Mouse (Mus musculus) adrenal gland, postnatal 14 days (tissue): ENCODE measurements around the gene Tll2. TPM values are rescaled to one million over a fixed set of nuclear protein-coding genes. Genes with fewer than 3 reads are reported as not detected.

ENCODE experiments used
- DNase-seq: peaks from one replicate; pipeline ENCODE4 v3.0.0; 2021; ENCODE audit warnings: mixed read lengths
- long read RNA-seq, 2 experiments: library from polyadenylated mRNA; stranded (forward); transcript quantifications; one replicate each; pipeline ENCODE4 v2.0.0; 2021
- total RNA-seq: library from RNA; stranded (reverse); gene quantifications from 2 replicates; pipeline ENCODE4 v1.2.3, GENCODE M21; 2021

Tll2 gene
- total RNA-seq: 0.49 TPM in 1 of 2 replicates, not detected in the other
- long read RNA-seq, experiment 1: 0 reads
- long read RNA-seq, experiment 2: 0 reads

DNA sequence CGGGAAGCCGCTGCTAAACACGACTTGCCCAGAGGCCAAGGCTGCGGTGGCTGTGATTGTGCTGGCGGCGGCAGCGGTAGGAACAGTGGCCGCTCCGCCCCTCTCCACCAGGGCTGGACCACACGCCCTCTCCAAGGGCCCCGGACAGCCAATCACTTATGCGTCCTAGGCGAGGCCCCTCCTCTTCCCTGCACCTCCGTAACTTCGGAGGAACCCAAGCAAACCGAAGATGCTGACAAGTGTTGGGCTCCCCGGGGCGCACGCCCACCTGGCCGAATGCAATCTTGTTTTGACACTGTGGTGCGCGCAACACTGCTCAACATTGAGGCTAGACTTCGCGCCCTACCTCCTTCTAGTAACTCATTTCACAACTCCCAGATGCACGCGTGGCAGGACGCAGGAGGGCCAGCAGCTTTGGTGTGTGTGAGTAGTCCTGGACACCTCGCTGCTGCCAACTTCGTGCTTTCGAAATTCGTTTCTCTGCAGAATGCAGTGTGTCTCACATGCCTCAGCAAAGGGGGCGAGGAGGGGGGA is at the start of gene Tll2:
Gene Tll2 (minus strand): TSS at position 25 of the 534 bp plus-strand sequence.
- DNase-seq: peak; percentile 81

DNA sequence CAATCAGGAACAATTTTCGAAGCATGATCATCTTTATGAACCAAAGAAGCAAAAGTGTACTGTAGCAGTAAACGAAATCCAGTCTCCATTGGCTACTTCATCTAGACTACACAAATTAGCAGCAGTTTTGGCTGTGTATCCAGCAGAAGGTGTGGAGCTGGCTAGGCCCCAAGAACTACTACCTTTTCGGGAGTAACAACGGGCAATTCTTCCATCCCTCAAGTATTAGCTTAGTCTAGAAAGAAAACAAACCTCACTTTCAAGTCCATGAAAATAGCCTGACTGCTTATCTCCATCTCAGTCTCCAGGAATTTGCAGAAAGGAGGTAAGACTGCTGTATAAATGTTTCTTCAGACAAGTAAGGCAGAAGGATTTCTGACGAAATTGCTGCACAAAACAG is 47.9 kb upstream of the Tll2 start:
- no peak for DNase-seq

DNA sequence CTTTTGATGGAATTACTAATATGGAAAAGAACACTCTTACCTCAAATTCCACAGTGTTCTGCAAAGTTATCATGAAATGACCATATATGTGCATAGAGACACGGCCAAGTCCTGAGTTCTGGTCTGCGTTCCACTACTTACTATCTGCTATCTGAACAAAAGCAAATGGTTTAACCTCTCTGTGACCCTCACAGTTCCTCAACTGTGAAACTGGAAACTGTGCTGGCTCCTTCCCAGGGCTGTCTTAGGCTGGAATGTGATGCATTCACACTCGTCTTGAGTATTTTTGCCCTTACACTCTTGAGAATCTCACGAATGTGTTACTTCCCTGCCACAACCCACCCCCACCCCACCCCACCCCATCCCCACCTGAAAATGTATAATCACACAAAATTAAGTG is 42.3 kb upstream of the Tll2 start:
- DNase-seq: no peak

DNA sequence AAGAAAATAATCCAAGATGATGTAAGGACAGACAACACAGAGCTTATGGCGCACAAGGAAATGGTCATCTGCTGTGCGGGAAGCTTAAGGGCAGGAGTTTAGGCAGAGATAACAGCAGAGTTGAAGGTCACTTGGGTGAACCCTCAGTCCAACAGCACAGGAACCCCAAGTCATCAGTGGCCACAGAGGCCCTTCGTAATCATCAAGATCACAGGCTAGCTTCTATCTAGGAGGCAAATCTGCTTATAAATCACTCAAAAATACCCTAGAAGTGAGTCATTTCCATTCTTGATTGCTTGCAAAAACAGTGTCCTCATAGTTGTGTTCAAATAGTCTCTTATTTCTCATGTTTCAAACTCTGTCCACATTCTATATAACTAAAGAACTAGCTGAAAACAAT is 41.6 kb upstream of the Tll2 start:
- DNase-seq: no peak

DNA sequence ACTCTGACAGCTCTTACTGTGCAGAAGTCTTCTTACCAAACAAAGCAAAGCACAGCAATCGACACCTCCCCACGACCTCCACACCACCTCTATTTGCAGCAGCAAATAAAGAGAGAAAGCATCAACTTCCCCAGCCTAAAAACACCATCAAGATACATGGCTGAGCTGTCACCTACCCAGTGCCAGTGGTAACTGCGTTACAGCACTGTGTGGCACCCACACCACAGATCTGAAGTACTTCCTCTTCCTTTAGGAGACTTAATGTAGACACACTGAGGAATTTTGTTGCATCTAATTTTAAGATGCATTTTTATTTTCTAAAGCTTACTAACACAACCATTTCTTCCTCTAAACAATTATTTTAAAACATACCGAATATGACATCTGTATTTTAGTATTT is 39.6 kb upstream of the Tll2 start:
- no peak for DNase-seq

DNA sequence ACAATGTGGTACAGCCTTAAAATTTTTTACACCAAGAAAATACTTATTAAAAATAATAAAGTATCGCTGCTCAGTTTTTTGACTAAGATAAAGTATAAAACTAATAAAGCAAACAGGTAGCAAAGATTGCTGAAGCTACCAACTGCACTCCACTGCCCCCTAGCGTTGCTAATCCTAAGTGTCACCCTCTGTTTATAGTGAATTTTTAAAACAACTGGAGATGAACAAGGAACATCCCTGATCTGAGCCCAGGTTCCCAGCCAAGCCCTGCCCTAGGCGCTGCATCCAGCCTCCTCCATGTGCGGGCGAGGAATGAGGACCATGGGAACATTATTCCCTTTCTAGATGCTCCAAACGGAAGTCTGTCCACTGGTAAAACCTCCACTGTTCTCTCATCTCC is 37.9 kb upstream of the Tll2 start:
- peak; percentile 69 for DNase-seq

DNA sequence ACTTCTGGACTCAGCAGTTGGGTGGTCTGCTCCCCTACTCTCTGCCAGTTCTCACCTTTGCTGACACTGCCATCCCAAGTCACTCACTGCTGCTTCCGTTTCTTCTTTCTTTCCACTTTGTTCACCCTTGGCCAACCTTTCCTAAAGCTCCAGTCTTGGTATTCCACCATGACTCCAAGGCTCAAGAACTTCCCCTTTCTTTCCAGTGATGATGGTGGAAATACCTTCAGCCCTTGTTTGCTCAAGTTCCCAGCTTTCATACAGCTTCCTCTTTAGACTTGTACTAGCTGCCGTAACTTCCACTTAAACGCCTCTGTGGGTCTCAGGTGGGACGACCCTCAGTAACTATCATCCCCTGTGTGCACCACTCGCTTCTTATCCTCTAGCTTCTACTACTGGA is 35.4 kb upstream of the Tll2 start:
- DNase-seq: no peak

DNA sequence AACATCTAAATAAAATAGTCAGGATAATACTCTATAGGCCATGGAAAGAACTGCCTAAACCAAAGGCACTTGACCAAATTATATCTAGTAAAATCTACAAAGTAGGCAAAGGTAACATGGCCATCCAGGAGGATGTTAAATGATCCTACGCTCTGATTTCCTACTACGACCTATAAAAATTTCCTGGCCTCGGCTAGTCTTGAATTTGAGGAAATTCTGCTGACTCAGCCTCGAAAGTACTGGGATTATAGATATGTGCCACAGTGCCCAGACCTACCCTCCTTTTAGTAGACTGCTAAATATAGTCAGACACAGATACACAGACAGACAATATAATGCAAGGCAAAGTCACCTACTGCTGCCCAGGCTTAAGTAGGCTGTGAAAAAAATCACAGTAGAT is 27.1 kb upstream of the Tll2 start:
- DNase-seq: no peak

DNA sequence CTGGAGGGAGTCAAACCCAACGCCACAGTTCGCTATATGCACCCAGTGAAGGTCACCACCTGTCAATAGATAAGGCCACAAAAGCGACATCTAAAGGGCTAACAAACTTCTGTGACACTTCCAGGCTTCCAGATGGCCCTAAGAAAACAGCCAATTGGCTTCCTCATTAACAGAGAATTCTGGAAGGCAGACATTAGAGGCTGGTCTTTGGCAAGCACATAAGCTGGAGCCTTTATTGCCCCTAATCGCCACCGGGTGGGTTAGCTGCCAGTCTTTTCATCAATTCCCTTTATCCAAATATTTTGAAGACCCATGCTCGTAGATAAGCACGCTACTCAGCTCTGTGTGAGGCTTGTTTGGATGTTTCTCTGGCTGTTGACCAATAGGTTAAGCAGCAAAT is 1.7 kb upstream of the Tll2 start:
- DNase-seq: no peak

DNA sequence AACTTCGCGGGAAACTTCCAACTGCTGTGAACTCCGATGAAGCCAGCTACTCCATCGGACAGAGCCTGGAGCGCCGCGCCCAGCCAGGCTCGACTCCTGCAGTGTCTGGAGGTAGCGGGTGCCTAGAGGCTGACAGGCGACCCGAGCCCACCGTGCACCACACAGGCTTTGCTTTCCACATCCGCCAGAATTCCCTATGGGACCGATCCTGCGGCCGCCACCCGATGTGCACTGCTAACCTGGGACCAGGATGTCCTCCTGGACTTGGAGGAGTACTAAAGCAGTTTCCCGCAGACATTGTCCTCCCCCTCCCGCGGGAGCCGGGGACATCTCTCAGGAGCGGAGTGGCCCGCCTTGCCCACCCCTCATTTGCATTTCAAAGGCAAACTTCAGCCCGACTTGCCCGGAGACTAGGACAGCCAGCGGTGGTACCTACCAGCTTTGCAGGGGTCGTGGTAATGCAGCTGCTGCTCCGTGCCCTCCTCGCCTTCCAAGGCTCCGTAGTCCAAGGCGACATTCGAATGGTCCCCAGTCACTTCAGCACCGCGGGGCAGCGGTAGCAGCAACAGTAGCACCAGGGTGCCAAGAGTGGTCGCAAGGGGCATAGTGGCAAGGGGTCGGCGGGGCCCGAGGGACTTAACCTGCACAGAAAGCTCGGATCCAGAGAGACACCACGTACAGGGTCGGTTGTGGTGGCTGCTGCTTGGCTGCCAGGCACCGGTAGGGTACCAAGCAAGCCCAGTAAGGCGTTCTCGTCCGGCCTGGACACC is 409 bp downstream of the Tll2 start:
- no peak for DNase-seq

DNA sequence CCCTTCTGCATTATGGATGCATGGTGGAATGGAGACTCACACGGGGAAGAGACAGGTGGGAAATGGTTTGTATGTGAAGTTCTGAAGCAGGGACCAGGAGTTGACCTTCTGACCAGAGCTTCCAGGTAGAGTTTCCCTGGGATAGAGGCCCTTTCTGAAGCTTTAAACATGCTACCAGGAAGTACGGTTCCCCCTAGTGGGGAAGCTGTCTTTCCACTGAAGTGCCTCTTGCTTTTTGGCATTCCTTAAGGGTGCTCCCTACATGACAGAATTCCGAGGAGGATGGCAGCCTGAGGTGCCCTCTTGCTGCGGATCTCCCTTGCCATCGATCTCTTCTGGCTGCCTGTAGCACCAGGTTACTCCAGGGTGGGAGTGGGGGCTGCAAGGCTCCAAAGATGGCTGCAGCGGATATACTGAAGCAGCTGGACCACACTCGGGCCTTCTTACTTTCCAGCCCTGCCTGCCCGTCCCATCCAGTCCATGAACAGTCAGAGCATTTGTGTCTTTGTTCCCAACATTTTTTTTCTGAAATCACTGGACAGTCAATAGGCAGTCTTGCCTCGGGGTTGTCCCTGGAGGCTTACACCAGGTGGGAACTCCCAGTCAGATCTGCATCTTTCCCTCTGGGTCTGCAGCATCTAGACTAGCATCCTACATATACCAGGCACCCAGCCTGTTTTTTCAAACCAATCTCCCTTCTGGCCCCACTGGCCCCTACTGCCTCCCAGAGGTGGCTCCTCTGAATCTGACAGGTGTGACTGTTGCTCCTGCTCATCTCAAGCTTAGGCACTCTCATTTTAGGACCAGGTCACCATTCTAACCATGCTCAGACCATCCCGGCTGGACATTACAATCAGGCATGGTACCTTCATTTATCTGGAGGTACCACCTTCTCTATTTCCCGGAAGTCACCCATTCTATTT is 2.2 kb downstream of the Tll2 start:
- DNase-seq: peak; percentile 46

DNA sequence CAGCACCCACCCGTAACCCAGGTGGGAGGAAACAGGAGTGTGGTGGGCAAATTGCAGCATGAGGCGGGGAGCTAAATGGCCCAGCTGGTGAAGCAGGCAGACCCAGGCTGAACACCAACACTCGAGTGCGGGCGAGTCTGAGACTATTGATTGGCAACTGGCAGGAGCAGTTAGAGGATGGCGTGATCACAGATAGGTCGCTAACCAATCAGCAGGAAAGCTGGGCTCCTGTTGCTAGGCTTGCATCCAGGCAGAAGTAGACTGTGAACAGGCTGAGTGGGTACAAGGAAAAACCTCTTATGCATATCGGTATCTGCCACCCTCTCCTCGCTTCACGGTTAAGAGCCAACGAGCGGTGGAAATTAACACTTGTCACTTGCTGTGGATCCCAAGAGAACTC is 9.0 kb downstream of the Tll2 start:
- no peak for DNase-seq

DNA sequence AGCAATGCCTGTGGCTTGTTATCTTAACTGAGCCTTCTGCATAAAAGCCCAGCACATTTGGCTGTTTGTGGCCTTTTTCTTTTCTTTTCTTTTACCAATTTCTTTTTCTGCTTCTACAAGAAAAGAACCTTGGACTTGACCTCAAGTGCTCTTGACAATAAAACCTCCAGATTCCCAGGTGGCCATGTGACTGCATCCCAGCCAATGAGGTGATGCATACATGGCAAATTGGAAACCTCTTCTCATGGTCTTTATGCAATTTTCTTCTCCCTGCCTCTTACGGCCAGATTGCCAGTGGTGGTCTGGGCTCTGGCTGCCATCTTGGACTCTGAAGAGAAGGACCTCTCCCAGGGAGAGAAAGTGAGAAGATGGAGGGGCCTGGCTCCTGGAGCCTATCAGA is 13.3 kb downstream of the Tll2 start:
- DNase-seq: no peak

DNA sequence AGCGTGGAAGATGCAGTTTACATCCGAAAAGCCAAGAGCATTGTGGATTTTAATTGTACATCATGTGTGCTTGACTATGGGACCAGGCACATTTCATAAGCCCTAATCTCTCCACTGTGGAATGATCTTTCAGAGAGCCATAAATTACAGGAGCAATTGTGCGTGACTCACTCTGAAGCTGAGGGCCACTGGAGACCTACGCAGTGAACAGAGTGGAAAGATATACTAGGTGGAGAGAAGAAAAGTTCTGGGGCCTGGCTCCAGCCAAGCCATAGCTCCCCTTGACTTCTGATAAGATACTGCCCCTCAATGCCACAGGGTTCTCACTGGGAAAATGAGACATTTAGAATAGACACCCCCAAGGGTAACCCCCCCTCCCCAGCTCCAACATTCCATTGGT is 13.7 kb downstream of the Tll2 start:
- DNase-seq: peak; percentile 42

DNA sequence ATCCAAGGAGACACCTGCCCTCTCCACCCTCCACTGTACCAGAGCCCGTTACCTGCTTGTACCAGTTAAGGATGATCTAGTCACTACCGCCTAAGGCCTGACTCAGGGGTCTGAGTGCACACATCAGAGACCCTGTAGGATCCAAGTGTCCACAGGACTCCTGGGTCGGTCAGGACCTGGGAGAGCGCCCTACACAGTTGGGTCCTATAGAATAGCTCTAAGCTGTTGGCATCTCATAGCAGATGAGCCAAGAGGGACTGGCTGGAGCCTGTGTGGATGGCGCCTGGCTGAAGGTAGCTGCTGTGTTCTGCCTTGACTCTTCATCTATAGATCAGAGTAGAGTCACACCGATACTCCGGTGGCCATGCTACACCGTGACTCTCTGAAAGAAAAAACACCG is 14.9 kb downstream of the Tll2 start:
- no peak for DNase-seq

DNA sequence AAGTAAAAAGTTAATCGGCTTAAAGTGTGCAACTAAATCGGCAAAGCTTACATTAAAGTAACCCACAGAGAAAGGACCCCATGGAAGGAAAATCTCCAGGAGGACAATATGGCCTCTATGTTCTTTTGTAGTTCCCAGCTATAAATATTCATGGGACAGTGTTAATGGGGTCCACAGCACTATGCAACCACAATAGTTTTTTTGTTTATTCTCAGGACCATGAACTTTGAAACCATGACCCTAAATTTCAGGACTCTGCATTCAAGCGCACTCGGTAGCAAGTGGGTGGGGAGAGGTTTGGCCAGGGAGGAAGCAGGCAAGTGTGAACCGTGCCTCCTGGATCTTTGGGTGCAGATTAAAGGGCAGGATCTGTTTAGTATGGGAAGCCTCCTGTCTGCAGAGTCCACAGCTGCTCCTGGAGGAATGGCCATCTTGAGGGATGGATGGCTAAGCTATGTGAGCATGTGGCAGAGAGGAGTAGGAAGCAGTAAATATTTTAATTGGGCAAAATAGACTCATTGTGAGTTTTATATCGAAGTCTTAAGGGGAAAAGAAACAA is 15.7 kb downstream of the Tll2 start:
- DNase-seq: no peak

DNA sequence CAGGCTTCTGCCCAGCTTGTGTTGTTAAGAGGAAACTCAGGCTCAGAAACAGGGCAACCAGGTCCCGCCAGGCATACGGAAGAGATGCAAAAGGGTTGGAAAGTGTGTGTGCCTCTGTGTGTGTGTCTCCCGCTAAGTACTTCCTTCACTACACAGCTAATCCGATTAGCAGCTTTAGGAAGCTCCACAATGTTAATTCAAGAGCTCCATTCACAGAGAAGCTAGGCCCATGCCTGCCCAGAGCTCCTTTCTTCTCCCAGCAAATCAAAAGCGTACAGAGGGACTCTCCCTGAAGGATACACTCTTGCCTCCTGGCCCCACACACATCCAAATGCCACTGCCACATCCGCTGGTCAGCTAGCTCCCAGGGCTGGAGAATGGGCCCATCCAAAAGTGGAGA is 29.3 kb downstream of the Tll2 start:
- no peak for DNase-seq

DNA sequence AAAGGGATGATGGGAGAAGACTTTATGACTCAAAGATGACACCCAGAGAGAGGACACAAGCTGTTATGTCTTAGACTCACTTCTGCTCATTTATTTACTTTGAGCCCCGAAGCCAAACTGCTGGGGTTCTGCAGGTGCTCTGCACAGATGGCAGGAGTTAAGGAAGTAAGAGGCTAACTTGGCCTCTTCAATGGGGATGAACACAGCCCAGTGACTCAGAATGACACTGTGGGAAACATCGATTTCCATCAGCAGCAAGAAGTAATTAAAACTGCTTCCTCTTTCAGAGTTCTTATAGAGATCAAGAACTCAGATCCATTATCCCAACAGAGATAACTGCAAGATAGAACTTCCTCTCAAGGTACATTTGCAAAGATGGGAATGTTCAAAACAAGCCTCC is 29.8 kb downstream of the Tll2 start:
- DNase-seq: no peak

DNA sequence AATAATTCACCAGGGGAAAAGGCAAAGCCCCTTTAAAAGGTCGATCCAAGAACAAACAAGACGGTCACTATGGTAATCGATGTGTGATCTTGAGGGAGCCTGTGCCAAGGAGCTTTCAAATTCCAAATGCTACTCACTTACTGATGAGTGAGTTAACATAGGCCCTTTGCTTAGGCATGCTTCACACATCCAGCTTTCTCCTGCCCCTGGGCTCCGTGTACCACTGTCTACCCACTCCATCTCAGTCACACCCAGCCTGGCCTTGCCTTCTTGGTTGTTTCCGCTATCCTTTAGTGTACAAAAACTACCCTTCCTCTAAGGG is 40.8 kb downstream of the Tll2 start:
- DNase-seq: no peak

DNA sequence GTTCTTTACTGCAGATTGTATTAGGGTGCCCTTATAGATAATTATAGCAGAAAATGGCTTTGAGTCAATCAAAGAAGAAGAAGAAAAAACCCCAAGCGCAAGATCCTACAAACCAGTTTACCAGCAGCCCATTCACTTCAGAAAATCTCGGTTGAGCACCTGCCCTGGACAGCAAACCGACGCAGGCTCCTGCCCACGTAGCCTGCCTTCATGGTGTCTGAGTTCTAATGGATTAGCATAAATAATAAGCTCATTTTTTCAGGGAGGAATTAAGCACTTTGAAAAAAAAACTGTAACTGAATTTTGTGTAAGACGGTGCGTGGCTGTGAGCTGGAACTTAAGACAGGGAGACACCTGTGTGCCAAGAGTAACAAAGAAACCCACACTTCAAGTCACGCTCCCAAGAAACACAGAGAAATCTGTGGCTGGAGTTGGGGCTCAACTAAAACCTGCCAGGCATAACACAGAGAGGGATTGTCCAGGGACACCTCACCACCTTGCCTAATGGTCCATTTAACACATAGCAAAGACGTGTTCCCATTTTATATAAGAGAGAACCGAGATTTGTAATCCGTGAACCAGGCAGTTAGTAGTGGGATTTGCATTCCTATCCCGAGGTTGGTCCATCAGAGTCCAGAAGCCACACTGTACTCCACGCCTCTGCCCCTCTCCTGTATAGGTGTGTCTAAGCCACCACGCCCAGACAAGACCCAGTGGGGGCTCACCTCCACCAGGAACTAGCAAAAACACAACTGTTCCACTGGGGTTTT is 41.3 kb downstream of the Tll2 start:
- no peak for DNase-seq

DNA sequence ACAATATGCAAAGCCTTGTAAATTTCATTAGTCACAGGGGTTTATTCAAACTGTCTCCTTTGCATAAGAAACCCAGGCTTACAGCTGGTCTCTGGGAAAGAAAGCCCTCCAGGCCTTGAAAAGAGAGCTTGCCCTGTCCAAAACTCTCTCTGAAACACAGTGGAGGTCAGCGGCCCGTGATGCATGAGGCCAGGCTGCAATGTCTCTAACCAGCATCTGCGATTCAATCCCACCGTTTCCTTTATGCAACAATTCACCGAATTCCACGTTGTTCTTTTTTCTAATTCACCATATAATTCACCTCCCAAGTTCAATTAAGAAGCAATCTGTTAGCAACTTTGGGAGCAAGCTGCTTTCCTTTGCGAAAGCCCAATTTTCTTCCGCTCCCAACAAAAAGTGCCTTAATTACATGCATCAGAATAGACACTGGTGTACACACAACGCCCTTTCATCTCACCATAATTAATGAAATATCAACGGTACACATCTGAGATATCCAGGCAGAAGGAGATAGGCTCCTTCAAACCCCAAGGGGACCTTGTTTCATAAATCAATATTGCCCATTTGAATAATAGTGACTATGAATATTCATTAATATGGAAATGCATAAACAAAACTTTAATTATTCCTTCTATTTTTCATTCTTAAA is 42.1 kb downstream of the Tll2 start:
- no peak for DNase-seq

DNA sequence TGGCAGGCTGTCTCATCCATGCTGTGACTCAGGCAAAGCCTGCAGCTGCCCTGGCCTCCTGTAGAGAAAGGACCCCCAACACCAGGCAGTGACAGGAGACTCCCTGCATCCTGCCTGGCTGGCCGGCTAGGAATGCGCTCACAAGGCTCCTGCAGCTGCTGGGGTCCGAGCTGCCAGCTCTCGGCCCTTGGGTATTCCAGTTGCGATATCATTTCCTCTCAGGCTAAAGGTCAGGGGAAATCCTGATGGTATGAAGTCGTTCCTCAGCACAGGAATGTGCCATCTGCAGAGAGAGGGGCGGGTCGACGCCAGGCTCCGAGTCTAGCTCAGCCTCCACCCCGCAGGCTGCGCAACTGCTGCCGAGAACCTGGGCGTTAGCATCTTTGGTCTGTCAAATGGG is 46.2 kb downstream of the Tll2 start:
- DNase-seq: no peak
